Mouse (Mus musculus) heart, postnatal 0 days (tissue): Measurements from ENCODE around the gene Mxra7.

ENCODE experiments used
- CTCF ChIP-seq: IDR thresholded peaks from 2 replicates; pipeline ENCODE4 v1.5.1; 2016; ENCODE audit warnings: antibody characterized with exemption, control low read depth, low read depth
- EP300 ChIP-seq: IDR thresholded peaks from 2 replicates; pipeline ENCODE4 v1.6.1; 2016; ENCODE audit warnings: antibody characterized with exemption, low read depth

DNA sequence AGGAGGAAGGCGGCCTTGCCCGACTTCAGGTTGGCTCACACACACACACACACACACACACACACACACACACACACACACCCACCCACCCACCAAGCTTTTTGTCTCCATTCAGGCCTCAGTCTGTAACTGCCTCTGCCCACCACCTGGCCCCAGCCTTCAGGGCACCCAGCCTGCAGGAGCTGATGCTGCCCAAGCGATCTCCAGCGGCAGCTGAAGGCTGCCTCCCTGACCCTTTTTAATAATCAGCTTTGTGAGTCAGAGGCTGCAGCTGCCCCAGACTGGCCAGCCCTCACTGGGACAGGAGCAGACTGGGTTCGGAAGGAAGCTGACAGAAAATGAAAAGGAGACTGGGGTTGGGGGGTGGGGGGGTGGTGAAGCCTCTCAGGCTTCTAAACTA lies 2.6 kb downstream of the Mxra7 start:
- TF ChIP-seq EP300: no peak
- no peak for TF ChIP-seq CTCF
